7 mouse cellular contexts compared by ENCODE assay signal in the genomic region with DNA sequence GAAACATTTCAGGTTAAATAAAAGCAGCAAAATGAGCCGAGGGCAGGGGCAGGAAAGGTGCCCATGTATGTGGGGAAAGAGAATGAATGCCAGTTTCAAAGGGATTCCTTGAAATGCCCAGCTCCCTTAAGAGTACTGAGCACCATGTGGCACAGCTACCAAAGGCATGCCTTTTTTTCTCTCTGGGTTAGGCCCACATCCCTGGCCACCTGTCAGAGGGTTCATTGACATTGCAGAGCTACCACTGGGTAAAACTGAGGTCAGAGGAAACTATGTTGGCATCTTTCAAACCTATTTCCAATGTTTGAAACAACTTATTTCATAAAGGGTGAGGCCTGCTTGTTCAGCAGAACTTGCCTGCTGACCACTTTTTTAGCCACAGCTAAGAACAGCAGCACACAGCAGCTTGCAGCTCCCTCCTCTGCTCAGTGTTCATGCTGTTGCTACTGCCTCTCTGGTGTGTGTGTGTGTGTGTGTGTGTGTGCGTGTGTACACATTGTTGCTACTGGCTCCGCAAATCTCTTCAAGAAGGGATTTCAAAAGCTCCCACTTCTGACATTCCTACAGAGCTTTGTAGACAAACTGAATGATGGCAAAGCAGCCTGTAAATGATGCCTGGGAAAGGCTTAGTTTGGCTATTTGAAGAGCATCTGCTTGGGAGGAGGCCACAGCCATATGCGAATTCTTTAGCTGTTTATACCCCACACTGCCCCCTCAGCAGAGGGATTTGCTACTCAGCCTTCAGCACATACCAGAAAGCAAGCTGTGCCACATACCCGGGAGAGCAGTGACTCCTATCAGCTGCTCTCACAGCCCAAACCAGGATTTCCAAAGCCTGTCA. TPM values are rescaled to one million over a fixed set of nuclear protein-coding genes. Genes with fewer than 3 reads are reported as not detected.
DNase-seq lines count a peak whose midpoint lies in the region; ATAC-seq and TF ChIP-seq lines count a peak whose summit lies in the region.

No protein-coding gene starts in this region.

- H3K36me3 ChIP-seq in neural tube, embryonic 13.5 days = no peaks in the 10 kb centered on the region
- peaks cover 36% of the 10 kb centered on the region for H3K36me3 ChIP-seq in liver, embryonic 15.5 days (replicated peaks)
- H3K36me3 ChIP-seq in small intestine, adult 2 months (ENCODE audit: control insufficient read depth, insufficient read depth, low read length) = peaks cover 9% of the 10 kb centered on the region

- H3K4me1 ChIP-seq in neural tube, embryonic 13.5 days (replicated peaks) = peaks cover 49% of the 10 kb centered on the region
- H3K4me1 ChIP-seq in liver, embryonic 15.5 days (replicated peaks) = peaks cover 98% of the 10 kb centered on the region
- H3K4me1 ChIP-seq in small intestine, adult 2 months (ENCODE audit: control insufficient read depth, insufficient read depth, insufficient read length, low read length) = peaks cover 6% of the 10 kb centered on the region; the same call in 1 of the 2 replicates

- no peak overlapping the region for H3K4me2 ChIP-seq in neural tube, embryonic 13.5 days
- H3K4me2 ChIP-seq in liver, embryonic 15.5 days = peak overlapping the region; percentile 49

- no peak for TF ChIP-seq CTCF in small intestine, adult 2 months (IDR thresholded peaks at IDR 0.05; ENCODE audit: extremely low read depth, insufficient read length, insufficient replicate concordance, low read depth, low read length)

- no peak overlapping the region for H3K4me3 ChIP-seq in neural tube, embryonic 13.5 days
- 0 out of 2 replicates have a peak overlapping the region, but pooled peaks have one; percentile 5 for H3K4me3 ChIP-seq in liver, embryonic 15.5 days (replicated peaks)
- H3K4me3 ChIP-seq in small intestine, adult 2 months (ENCODE audit: low read depth, low read length) = no peak overlapping the region

- no peak for DNase-seq in neural tube, embryonic 10.5 days (ENCODE audit: extremely low spot score, low spot score)
- DNase-seq in frontal cortex, postnatal 14 days (ENCODE audit: low spot score in 2 of 2) = peak; percentile 34 to 40
- no peak for DNase-seq in urinary bladder, postnatal 25 days (ENCODE audit: low spot score)
- DNase-seq in cerebellum, adult 11-12 months = no peak

- WGBS in neural tube, embryonic 13.5 days = 64% methylated on average over 5 of the region's 5 CpGs
- 48% methylated on average over 5 of the region's 5 CpGs for WGBS in liver, embryonic 15.5 days (ENCODE audit: insufficient replicate concordance)
- 80% methylated on average over 5 of the region's 5 CpGs for WGBS in small intestine, adult 2 months

- no peaks in the 10 kb centered on the region for H3K27me3 ChIP-seq in neural tube, embryonic 13.5 days
- H3K27me3 ChIP-seq in liver, embryonic 15.5 days = no peaks in the 10 kb centered on the region
- H3K27me3 ChIP-seq in small intestine, adult 2 months (ENCODE audit: control insufficient read depth, insufficient read depth, low read length) = no peaks in the 10 kb centered on the region

- no peak for ATAC-seq in neural tube, embryonic 13.5 days (ENCODE audit: low read depth)
- ATAC-seq in liver, embryonic 15.5 days (ENCODE audit: insufficient read depth) = no peak

- no peaks in the 10 kb centered on the region for H3K9me3 ChIP-seq in neural tube, embryonic 13.5 days
- no peaks in the 10 kb centered on the region for H3K9me3 ChIP-seq in liver, embryonic 15.5 days (replicated peaks)

- H3K9ac ChIP-seq in neural tube, embryonic 13.5 days = peak overlapping the region; percentile 26; the same call in 1 of the 2 replicates
- peak overlapping the region; percentile 35 for H3K9ac ChIP-seq in liver, embryonic 15.5 days

- H3K27ac ChIP-seq in neural tube, embryonic 13.5 days (replicated peaks) = peak overlapping the region; percentile 65
- H3K27ac ChIP-seq in liver, embryonic 15.5 days (replicated peaks) = peak overlapping the region; percentile 86
- H3K27ac ChIP-seq in small intestine, adult 2 months (ENCODE audit: insufficient read depth, low read depth, low read length) = peak overlapping the region; percentile 53

- TF ChIP-seq POLR2A in small intestine, adult 2 months (IDR thresholded peaks at IDR 0.05; ENCODE audit: low read depth, low read length) = no peak

RNA-seq across cellular contexts. Expression of gene Rnf216, which starts 59.4 kb away (rescaled TPM):
- 33.1 and 36.1 TPM in 2 replicates for polyA plus RNA-seq in neural tube, embryonic 13.5 days (2015; fragmentation: Nextera tagmentation; extraction: Ambion mirVana)
- 13.2 and 13.9 TPM in 2 replicates for polyA plus RNA-seq in liver, embryonic 15.5 days (2015; fragmentation: Nextera tagmentation; extraction: Ambion mirVana)
- polyA plus RNA-seq in small intestine, adult 2 months (2012; rRNA removed) = 10.3 and 24.3 TPM in 2 replicates

Comparison
In these comparisons a context has a peak if more than half of its experiments do, and no peak if none do; other contexts are left out.
1. DNase-seq: peak in frontal cortex, postnatal 14 days (2 of 2); none in neural tube, embryonic 10.5 days (single experiment), urinary bladder, postnatal 25 days (single experiment) and cerebellum, adult 11-12 months (single experiment).
2. Peak in every context shown above with its lines, with median percentiles within 50 percentile points of each other: H3K27ac ChIP-seq.